Mouse (Mus musculus) granulocyte monocyte progenitor cell, adult 5-6 weeks (primary cell): ENCODE data around the gene Itpr3. TPM values are rescaled to one million over a fixed set of nuclear protein-coding genes. Genes with fewer than 3 reads are reported as not detected.

Source experiments
- ATAC-seq: replicated peaks from 2 replicates; pipeline ENCODE4 v1.8.0; 2016; ENCODE audit warnings: mild to moderate bottlenecking, moderate TSS enrichment, inconsistent platforms; ENCODE audit not compliant: poor library complexity, severe bottlenecking
- total RNA-seq, 2 experiments: library from RNA; stranded (forward) in 1 of 2; stranded (reverse) in 1 of 2; fragments of 200-712, 200-1000 nt in 1 of 2; fragments of >200 nt in 1 of 2; fragmentation: Nextera tagmentation in 1 of 2; gene quantifications; 2 replicates each; pipeline ENCODE4 v1.2.3; 2014 to 2017

Itpr3 gene
- total RNA-seq, 2 experiments from 2014 or later, result 4.0 to 6.1 TPM

GRCm38 (mm10) chr17:27036465-27036864, 20.6 kb upstream of the Itpr3 start:
- no peak for ATAC-seq

GRCm38 (mm10) chr17:27038335-27039050, 18.6 kb upstream of the Itpr3 start:
- no peak for ATAC-seq

- no peak for ATAC-seq
These were observed 17.5 kb upstream of the Itpr3 start for GRCm38 (mm10) chr17:27039432-27040102.

GRCm38 (mm10) chr17:27040304-27041045, 16.6 kb upstream of the Itpr3 start:
- ATAC-seq, result 0 out of 2 replicates have a peak, but pooled peaks have one; percentile 10

- no peak for ATAC-seq
These were observed 15.9 kb upstream of the Itpr3 start for GRCm38 (mm10) chr17:27041046-27041786.

- ATAC-seq, result no peak
These were observed 15.4 kb upstream of the Itpr3 start for GRCm38 (mm10) chr17:27041787-27042055.

GRCm38 (mm10) chr17:27042840-27043239, 14.3 kb upstream of the Itpr3 start:
- peak; percentile 74 for ATAC-seq

GRCm38 (mm10) chr17:27045164-27045563, 11.9 kb upstream of the Itpr3 start:
- no peak for ATAC-seq

GRCm38 (mm10) chr17:27047762-27048444, 9.2 kb upstream of the Itpr3 start:
- ATAC-seq, result no peak

- no peak for ATAC-seq
These were observed 8.5 kb upstream of the Itpr3 start for GRCm38 (mm10) chr17:27048445-27049239.

GRCm38 (mm10) chr17:27050853-27051252, 6.3 kb upstream of the Itpr3 start:
- no peak for ATAC-seq

- peak; percentile 56 for ATAC-seq
These were observed 5.6 kb upstream of the Itpr3 start for GRCm38 (mm10) chr17:27051514-27051913.

GRCm38 (mm10) chr17:27056170-27056569, 934 bp upstream of the Itpr3 start:
- ATAC-seq, result peak; percentile 74

- ATAC-seq, result no peak
These were observed 482 bp downstream of the Itpr3 start for GRCm38 (mm10) chr17:27057517-27058055.

- no peak for ATAC-seq
These were observed 3.6 kb downstream of the Itpr3 start for GRCm38 (mm10) chr17:27060698-27061097.

- ATAC-seq, result no peak
These were observed 4.6 kb downstream of the Itpr3 start for GRCm38 (mm10) chr17:27061727-27062126.

- ATAC-seq, result no peak
These were observed 5.6 kb downstream of the Itpr3 start for GRCm38 (mm10) chr17:27062684-27063083.

- ATAC-seq, result no peak
These were observed 6.6 kb downstream of the Itpr3 start for GRCm38 (mm10) chr17:27063717-27064116.

- ATAC-seq, result no peak
These were observed 7.1 kb downstream of the Itpr3 start for GRCm38 (mm10) chr17:27064195-27064594.
